Mouse (Mus musculus) ovary, postnatal 36 days (tissue): Measurements from ENCODE around the gene Dbndd2.
A peak's percentile ranks its signal among the peaks of the same experiment; 100 is the strongest.

Experiments
- DNase-seq: peaks from one replicate; pipeline ENCODE4 v3.0.0; 2022; ENCODE audit warnings: low spot score, mixed read lengths

Gene Dbndd2

GRCm38 (mm10) chr2:164485681-164486257 lies at the start of gene Dbndd2:
TSS of gene Dbndd2 (plus strand) at chr2:164486106.
- peak; percentile 53 for DNase-seq

- DNase-seq: no peak
Observed at GRCm38 (mm10) chr2:164436215-164436913, 49.5 kb upstream of the Dbndd2 start.

- no peak for DNase-seq
Observed at GRCm38 (mm10) chr2:164436961-164437360, 48.9 kb upstream of the Dbndd2 start.

- no peak for DNase-seq
Observed at GRCm38 (mm10) chr2:164437710-164438109, 48.2 kb upstream of the Dbndd2 start.

GRCm38 (mm10) chr2:164438257-164438656 lies 47.6 kb upstream of the Dbndd2 start:
- DNase-seq: no peak

GRCm38 (mm10) chr2:164439001-164439421 lies 46.9 kb upstream of the Dbndd2 start:
- DNase-seq: no peak

GRCm38 (mm10) chr2:164440314-164440713 lies 45.6 kb upstream of the Dbndd2 start:
- DNase-seq: no peak

- no peak for DNase-seq
Observed at GRCm38 (mm10) chr2:164441155-164441554, 44.8 kb upstream of the Dbndd2 start.

- no peak for DNase-seq
Observed at GRCm38 (mm10) chr2:164441731-164442130, 44.2 kb upstream of the Dbndd2 start.

GRCm38 (mm10) chr2:164442315-164443050 lies 43.4 kb upstream of the Dbndd2 start:
- peak; percentile 58 for DNase-seq

GRCm38 (mm10) chr2:164443051-164443437 lies 42.9 kb upstream of the Dbndd2 start:
- peak; percentile 94 for DNase-seq

- DNase-seq: no peak
Observed at GRCm38 (mm10) chr2:164443460-164444000, 42.4 kb upstream of the Dbndd2 start, which contains the start of gene Sdc4. TSS of gene Sdc4 (minus strand) at chr2:164443887.

GRCm38 (mm10) chr2:164444701-164445100 lies 41.2 kb upstream of the Dbndd2 start:
- DNase-seq: no peak

- no peak for DNase-seq
Observed at GRCm38 (mm10) chr2:164445399-164446085, 40.4 kb upstream of the Dbndd2 start.

GRCm38 (mm10) chr2:164446086-164446469 lies 39.8 kb upstream of the Dbndd2 start:
- DNase-seq: no peak

- no peak for DNase-seq
Observed at GRCm38 (mm10) chr2:164448140-164448539, 37.8 kb upstream of the Dbndd2 start.

- DNase-seq: no peak
Observed at GRCm38 (mm10) chr2:164448921-164449320, 37.0 kb upstream of the Dbndd2 start.

- no peak for DNase-seq
Observed at GRCm38 (mm10) chr2:164449341-164450042, 36.4 kb upstream of the Dbndd2 start.

GRCm38 (mm10) chr2:164452000-164452676 lies 33.8 kb upstream of the Dbndd2 start:
- DNase-seq: no peak

GRCm38 (mm10) chr2:164453047-164453757 lies 32.7 kb upstream of the Dbndd2 start:
- no peak for DNase-seq
